Mouse (Mus musculus): ENCODE measurements around the gene Myh9. TPM values are rescaled to one million over a fixed set of nuclear protein-coding genes. Genes with fewer than 3 reads are reported as not detected.

Gene Myh9
- total RNA-seq, 2 experiments from 2014 or later, result 70.3 to 73.8 TPM

GRCm38 (mm10) chr15:77817417-77817816 lies 24.6 kb downstream of the Myh9 start:
- no peak for DNase-seq (ENCODE audit: low spot score in 2 of 2)
- intact Hi-C loops (cut with DNase I), result no loop called here

GRCm38 (mm10) chr15:77816601-77816950 lies 25.4 kb downstream of the Myh9 start:
- intact Hi-C loops (cut with DNase I), result no loop called here
- no peak for DNase-seq (ENCODE audit: low spot score in 2 of 2)

GRCm38 (mm10) chr15:77815867-77816600 lies 25.9 kb downstream of the Myh9 start:
- intact Hi-C loops (cut with DNase I), result no loop called here
- no peak for DNase-seq (ENCODE audit: low spot score in 2 of 2)

- no peak for DNase-seq (ENCODE audit: low spot score in 2 of 2)
- intact Hi-C loops (cut with DNase I), result no loop called here
Measured at GRCm38 (mm10) chr15:77813639-77814375, 28.2 kb downstream of the Myh9 start.

GRCm38 (mm10) chr15:77812578-77812977 lies 29.4 kb downstream of the Myh9 start:
- intact Hi-C loops (cut with DNase I), result no loop called here
- no peak for DNase-seq (ENCODE audit: low spot score in 2 of 2)

GRCm38 (mm10) chr15:77811099-77811760 lies 30.7 kb downstream of the Myh9 start:
- intact Hi-C loops (cut with DNase I), result no loop called here
- DNase-seq (ENCODE audit: low spot score in 2 of 2), result no peak

GRCm38 (mm10) chr15:77810416-77811098 lies 31.4 kb downstream of the Myh9 start:
- intact Hi-C loops (cut with DNase I), result no loop called here
- DNase-seq (ENCODE audit: low spot score in 2 of 2), result peak in 1 of 2 experiments; percentile 53

- intact Hi-C loops (cut with DNase I), result no loop called here
Measured at GRCm38 (mm10) chr15:77809434-77809833, 32.5 kb downstream of the Myh9 start.

GRCm38 (mm10) chr15:77807264-77807585 lies 34.8 kb downstream of the Myh9 start:
- no peak for DNase-seq (ENCODE audit: low spot score in 2 of 2)
- intact Hi-C loops (cut with DNase I), result no loop called here

More at GRCm38 (mm10) chr15:77809434-77809833, 32.5 kb downstream of the Myh9 start:
- DNase-seq (ENCODE audit: low spot score in 2 of 2), result no peak

GRCm38 (mm10) chr15:77806565-77807263 lies 35.3 kb downstream of the Myh9 start:
- DNase-seq (ENCODE audit: low spot score in 2 of 2), result no peak
- intact Hi-C loops (cut with DNase I), result no loop called here

GRCm38 (mm10) chr15:77805657-77806056 lies 36.3 kb downstream of the Myh9 start:
- intact Hi-C loops (cut with DNase I), result no loop called here
- no peak for DNase-seq (ENCODE audit: low spot score in 2 of 2)

- DNase-seq (ENCODE audit: low spot score in 2 of 2), result no peak
- intact Hi-C loops (cut with DNase I), result no loop called here
Measured at GRCm38 (mm10) chr15:77804949-77805348, 37.0 kb downstream of the Myh9 start.

GRCm38 (mm10) chr15:77804460-77804859 lies 37.5 kb downstream of the Myh9 start:
- DNase-seq (ENCODE audit: low spot score in 2 of 2), result no peak
- intact Hi-C loops (cut with DNase I), result no loop called here

- no peak for DNase-seq (ENCODE audit: low spot score in 2 of 2)
- intact Hi-C loops (cut with DNase I), result no loop called here
Measured at GRCm38 (mm10) chr15:77803747-77804146, 38.2 kb downstream of the Myh9 start.

- intact Hi-C loops (cut with DNase I), result no loop called here
Measured at GRCm38 (mm10) chr15:77802992-77803391, 39.0 kb downstream of the Myh9 start.

GRCm38 (mm10) chr15:77801188-77801587 lies 40.8 kb downstream of the Myh9 start:
- no peak for DNase-seq (ENCODE audit: low spot score in 2 of 2)
- intact Hi-C loops (cut with DNase I), result no loop called here

More at GRCm38 (mm10) chr15:77802992-77803391, 39.0 kb downstream of the Myh9 start:
- DNase-seq (ENCODE audit: low spot score in 2 of 2), result no peak

GRCm38 (mm10) chr15:77800511-77800910 lies 41.5 kb downstream of the Myh9 start:
- peak; percentile 41 to 81 for DNase-seq (ENCODE audit: low spot score in 2 of 2)

GRCm38 (mm10) chr15:77799491-77800474 lies 42.2 kb downstream of the Myh9 start:
- DNase-seq (ENCODE audit: low spot score in 2 of 2), result no peak
- intact Hi-C loops (cut with DNase I), result no loop called here

More at GRCm38 (mm10) chr15:77800511-77800910, 41.5 kb downstream of the Myh9 start:
- intact Hi-C loops (cut with DNase I), result no loop called here
